Mouse (Mus musculus) erythroblast, embryonic 14.5 days (primary cell): ENCODE measurements around the gene Iqcm.

Experiments used
- GATA1 ChIP-seq: IDR thresholded peaks from 2 replicates; pipeline ENCODE4 v1.6.1; 2012; ENCODE audit warnings: low read length, inconsistent platforms, mixed read lengths
- TAL1 ChIP-seq: IDR thresholded peaks from 3 replicates; pipeline ENCODE4 v1.6.1; 2012; ENCODE audit warnings: low read length, inconsistent platforms, mixed read lengths

- TF ChIP-seq TAL1 (no peak), GATA1 (no peak)
Observed at GRCm38 (mm10) chr8:75659287-75659686, 210.8 kb downstream of the Iqcm start.
